Mouse (Mus musculus): ENCODE measurements around the gene Crybb1.

DNA sequence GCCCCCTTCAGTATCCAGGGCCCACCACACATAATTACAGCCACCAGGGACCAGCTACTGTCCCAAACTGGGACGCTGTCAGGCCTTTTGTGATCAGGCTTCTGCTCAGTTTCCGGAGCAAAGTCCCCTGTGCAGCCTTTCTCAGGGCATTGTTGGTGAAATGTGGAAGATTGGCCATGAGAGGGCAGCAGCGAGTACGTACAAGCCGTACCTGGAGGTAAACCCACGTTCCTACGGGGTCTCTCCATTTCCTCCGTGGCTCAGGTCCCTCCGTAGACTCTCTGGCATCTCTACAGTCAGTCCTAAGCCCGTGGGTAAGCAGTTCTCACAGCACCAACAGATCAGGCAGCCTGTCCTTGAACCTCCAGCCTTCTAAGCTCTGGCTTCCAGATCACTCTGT, 41.2 kb upstream of the Crybb1 start:
- no peak for TF ChIP-seq TAL1 (IDR thresholded peaks at IDR 0.05; ENCODE audit: low read length)
- no peak for TF ChIP-seq GATA1 (IDR thresholded peaks at IDR 0.05; ENCODE audit: low read length)

Measured in erythroblast, embryonic 14.5 days (primary cell).